Mouse (Mus musculus) bone marrow macrophage, adult 2 months (primary cell): ENCODE results near the gene Dnajc10.

Experiments
- CTCF ChIP-seq: IDR thresholded peaks from 2 replicates; pipeline ENCODE4 v1.5.1; 2012; ENCODE audit warnings: low read depth, mild to moderate bottlenecking, low read length, moderate library complexity
- POLR2A ChIP-seq: IDR thresholded peaks from 2 replicates; pipeline ENCODE4 v1.6.1; 2012; ENCODE audit warnings: mild to moderate bottlenecking, low read depth, low read length, borderline replicate concordance

GRCm38 (mm10) chr2:80268053-80268452 is 47.2 kb upstream of the Dnajc10 start:
- TF ChIP-seq POLR2A (no peak), CTCF (no peak)
